Mouse (Mus musculus): ENCODE data around the gene Arl6ip1.
"Not testable (repeated sequence)": the region's sequence is repeated elsewhere in the genome, so short reads cannot be mapped to it uniquely, and the experiment has no call there.

Gene Arl6ip1

GRCm38 (mm10) chr7:118129430-118130041 lies at the start of gene Arl6ip1:
Arl6ip1 (minus strand) TSS chr7:118129662.
- DNase-seq, result peak; percentile 98

DNA sequence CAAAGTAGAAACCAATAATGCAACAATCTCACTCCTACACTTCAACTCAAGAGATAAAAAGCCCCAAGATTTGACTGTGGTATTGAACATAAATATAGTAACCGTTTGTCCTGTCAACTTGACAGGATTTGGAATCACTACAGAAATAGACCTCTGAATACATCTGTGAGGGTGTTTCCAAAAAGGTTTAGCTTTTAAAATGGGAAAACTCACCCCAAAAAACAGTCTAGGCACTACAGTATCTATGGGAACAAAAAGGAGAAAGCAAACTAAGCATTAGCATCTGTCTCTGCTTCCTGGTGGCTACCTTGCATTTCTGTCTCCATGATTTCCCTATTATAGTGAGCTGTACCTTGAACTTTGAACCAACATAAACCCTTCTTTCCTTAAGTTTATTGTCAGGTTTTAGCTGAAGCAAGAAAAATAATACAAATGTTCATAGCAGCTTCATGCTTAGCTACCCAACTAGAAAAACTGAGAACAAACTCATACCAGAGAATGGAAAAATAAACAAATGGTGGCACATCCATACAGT lies 46.4 kb upstream of the Arl6ip1 start:
- no peak for DNase-seq

GRCm38 (mm10) chr7:118170125-118170524 lies 40.7 kb upstream of the Arl6ip1 start:
- DNase-seq, result not testable (repeated sequence)

DNA sequence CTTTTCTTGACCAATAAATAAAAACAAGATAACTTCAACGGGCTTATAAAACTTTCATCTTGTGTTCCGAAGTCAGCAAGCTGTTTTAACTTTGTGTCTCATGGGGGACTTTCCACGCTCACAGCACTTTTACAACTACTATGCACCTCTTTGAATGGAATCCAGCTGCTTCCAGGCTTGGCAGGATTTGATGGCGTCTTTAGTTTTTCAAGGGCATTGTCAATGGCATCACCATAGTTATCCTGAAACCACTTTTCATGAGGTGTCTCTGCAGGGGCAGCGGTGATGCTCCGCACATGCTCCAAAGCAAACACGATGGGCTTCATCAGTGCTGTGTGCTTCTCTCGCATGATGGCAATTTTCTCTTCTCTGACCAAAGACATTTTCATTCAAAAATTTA lies 33.5 kb upstream of the Arl6ip1 start:
- no peak for DNase-seq

DNA sequence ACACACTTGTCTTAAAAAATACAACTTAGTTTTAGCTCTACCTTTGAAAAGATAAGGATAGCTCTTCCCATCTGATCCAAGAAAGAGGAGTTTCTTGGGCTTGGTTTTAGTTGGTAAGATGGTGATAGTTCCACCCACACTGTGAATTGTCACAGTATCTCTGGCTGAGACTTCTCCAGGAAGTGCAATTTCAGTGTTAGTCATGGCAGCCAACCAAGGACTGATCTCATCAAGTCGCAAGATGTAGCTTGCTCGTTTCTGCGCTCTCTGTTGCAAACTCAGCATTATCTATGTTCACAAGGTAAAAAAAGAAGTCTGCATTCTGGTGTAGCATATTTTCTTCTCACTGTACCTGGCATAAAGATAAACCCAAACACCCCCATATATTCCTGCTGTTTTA lies 30.7 kb upstream of the Arl6ip1 start:
- no peak for DNase-seq

DNA sequence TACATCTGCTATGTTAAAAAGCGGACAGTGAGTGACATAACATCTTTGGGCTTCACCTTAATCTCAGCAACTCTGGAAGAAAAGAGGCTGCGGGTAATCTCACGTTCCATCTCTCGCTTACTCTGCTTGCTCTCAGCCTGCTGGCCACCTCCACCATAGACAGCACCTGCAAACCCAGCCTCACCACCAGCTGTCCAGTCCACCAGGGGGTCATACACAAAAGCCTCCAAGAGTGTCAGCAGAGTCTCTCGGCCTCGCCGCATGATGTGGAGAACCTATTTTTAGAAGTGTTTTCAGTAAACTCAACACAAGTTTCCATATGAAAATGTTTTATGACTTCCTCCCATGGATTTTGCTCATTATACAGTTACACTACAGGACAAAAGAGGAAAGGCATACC lies 27.0 kb upstream of the Arl6ip1 start:
- DNase-seq, result no peak

DNA sequence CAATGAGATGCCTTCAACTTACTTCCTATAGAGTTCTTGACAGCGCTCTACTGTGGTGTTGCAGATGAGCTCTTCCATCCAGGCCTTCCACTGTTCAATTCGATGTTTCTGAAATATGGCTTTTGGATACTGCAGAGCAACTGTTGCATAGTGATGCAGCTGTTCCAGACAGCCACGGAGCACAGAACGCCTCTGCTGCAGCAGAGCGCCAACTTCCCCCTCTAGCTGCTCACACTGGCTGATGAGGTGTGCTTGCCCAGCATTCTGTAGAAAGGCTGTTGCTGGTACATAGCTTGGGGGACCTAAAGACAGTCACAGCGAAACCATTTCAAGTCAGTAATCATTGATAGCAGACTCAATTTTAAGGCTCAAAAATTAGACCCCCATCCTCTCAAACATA lies 24.7 kb upstream of the Arl6ip1 start:
- no peak for DNase-seq

DNA sequence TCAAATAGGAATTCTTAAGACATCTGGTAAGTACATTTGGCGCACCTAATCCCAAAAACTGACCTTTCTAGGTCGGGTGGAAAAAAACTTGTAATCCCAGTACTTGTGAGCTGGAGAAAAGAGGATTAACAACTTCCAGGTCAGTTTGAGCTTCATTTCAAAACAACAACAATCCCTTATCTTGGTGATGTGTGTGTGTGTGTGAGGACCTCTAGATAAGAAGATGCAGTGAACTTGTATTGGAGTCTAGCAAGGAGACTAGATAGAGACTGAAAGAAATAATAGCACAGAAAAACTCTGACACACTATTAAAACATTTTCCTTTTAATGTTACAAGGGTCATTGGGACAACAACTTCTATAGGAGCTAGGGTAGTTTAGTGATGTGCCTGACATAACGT lies 14.1 kb upstream of the Arl6ip1 start:
- no peak for DNase-seq

DNA sequence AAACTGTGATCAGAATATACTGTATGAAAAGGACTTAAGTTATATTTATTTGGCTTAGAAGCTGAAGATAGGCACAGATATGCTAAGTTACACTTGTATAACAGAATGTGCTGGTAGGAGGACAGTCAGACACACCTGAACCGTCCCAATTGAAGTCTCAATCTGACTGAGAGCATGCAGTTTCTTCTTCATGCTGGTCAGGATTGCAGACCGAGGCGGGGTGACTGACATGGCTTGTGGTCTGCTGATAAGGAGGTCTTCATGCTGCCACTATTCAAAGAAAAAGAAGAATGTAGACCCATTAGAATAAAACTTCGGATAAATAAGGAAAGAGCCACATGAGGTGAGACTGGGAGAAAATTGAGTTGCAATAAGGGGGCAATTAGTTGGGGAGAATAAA lies 13.7 kb upstream of the Arl6ip1 start:
- DNase-seq, result peak; percentile 59

DNA sequence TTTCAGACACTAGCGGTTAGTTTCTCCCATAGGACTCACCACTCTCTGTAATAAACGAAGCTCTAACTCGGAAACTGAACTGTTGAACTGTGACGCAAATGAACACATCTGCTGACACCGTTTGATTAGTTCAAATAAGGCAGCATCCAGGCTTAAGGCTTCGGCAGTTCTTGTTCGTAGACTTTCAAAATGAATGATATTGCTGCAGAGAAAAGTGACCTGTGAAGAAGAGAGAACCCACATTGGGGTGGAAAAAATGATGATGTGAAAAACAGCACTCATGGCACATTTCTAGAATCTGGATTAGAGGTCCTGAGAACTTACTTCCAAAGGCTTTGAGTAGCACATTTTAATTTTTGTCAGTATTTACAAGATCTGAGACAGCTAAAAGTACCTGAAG lies 11.8 kb upstream of the Arl6ip1 start:
- DNase-seq, result no peak

- no peak for DNase-seq
Observed at GRCm38 (mm10) chr7:118135128-118135527, 5.7 kb upstream of the Arl6ip1 start.

GRCm38 (mm10) chr7:118128925-118129429 lies 485 bp downstream of the Arl6ip1 start:
- DNase-seq, result peak; percentile 32

- DNase-seq, result no peak
Observed at GRCm38 (mm10) chr7:118126219-118126875, 3.1 kb downstream of the Arl6ip1 start.

- DNase-seq, result no peak
Observed at GRCm38 (mm10) chr7:118125736-118126135, 3.7 kb downstream of the Arl6ip1 start.

DNA sequence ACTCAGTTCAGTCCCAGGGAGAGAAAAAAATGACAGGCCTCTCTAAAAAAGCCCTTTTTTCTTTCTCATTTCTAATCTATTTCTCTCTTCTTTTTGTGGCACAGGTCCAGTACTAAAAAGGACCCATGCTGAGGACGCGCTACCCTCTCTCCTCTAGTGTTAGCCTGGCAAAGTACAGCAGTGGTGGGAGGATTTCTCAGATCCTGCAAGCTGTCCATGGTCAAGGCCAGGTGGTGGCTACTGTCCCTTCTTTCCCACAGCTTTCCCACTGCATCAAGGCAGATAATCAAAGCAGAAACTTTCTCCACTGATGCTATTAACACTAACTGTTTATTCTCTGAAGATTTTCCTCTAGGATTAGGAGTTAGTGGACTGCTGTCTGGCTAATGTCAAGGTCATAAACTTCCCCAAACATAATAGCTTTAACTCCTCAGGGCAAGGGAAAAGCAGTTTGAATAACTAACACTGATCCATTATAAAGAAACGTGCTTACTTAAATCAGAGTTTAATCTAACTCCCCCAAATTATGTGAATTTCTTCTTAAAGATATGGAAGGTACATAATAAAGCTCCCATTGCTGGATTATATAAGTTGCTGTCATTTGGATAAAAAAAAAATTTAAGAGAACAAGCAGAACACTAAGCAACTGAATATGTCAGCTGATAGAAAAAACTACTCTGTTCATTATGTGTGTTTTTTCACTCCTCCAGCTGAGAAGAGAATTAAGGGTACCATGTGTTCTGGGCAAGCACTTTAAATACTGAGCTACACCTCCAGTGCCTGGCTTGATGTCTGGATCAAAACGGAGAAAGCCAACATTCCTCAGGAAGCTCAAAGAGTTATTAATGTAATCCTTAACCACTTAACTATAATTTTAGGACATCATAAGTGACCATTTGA lies 5.7 kb downstream of the Arl6ip1 start:
- no peak for DNase-seq

DNA sequence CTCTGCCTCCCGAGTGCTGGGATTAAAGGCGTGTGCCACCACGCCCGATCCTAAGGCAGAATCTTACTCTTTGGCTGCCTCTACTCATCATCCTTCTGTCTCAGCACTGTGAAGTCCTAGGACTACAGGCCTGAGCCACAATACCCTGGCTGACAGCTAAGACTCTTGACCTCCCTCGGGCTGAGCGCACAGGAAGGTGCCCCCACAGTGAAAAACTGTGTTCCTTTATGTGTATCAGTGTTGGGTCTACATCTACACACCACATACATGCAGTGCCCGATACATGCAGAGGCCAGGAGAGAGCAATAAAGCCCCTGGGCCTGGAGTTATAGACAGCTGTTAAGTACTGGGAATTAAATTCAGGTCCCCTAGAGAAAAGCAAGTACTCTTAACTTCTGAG lies 7.2 kb downstream of the Arl6ip1 start:
- DNase-seq, result no peak

GRCm38 (mm10) chr7:118120654-118121053 lies 8.8 kb downstream of the Arl6ip1 start:
- DNase-seq, result peak; percentile 1

GRCm38 (mm10) chr7:118119946-118120345 lies 9.5 kb downstream of the Arl6ip1 start:
- peak; percentile 0 for DNase-seq

GRCm38 (mm10) chr7:118119142-118119541 lies 10.3 kb downstream of the Arl6ip1 start:
- no peak for DNase-seq

- no peak for DNase-seq
Observed at GRCm38 (mm10) chr7:118118426-118118825, 11.0 kb downstream of the Arl6ip1 start.

- no peak for DNase-seq
Observed at GRCm38 (mm10) chr7:118117539-118118210, 11.8 kb downstream of the Arl6ip1 start.

DNA sequence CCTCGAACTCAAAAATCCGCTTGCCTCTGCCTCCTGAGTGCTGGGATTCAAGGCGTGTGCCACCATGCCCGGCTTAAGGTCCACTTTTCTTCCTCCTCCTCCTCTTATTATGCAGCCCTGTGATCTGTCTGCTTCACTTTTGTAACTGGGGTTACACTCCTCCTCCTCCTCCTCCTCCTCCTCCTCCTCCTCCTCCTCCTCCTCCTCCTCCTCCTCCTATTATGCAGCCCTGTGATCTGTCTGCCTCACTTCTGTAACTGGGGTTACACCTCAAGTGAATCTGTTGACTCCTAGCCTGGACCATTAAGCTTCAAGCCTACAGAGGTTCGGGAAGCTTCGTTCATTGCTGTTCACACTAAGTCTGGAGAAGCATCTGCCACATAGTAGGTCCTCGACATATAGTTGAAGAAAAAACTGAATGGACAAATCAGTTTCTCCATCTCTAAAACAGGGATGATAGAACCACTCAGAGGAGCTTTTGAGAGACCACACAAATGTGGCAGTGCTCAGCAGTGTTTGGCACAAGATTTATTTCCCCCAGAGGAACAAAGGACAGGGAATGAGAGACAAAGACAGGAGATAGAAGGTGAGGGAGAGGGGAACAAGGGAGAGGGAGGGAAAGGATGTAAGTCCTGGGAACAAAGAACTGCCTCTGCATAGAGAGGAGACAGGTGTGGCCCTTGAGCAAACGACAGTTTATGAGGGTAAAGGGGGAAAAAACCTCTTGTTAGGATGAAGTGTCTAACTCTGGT lies 12.5 kb downstream of the Arl6ip1 start:
- no peak for DNase-seq

All from liver (tissue).